Mouse (Mus musculus): Measurements from ENCODE around the gene Sertad4.

Gene Sertad4

DNA sequence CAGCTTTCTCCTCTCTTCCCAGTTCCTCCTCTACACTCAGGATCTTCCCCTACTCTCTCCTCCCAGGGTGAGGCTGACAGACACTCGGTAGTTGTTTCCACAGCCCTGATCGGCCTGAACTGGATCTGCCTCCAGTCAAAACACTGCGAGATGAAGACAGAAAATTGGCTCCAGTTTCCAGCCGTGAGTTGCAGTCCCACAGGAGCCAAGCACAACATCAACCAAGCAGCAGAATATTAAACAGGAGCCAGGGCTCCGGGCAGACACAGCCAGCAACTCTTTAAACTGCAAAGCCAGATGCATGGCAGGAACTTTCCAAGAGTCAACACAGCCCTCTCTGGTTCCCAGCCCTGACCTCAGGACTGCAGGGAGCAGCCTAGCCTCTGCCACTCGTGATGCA is 3.9 kb downstream of the Sertad4 start:
- no peak for DNase-seq (ENCODE audit: low spot score in 2 of 2)

DNA sequence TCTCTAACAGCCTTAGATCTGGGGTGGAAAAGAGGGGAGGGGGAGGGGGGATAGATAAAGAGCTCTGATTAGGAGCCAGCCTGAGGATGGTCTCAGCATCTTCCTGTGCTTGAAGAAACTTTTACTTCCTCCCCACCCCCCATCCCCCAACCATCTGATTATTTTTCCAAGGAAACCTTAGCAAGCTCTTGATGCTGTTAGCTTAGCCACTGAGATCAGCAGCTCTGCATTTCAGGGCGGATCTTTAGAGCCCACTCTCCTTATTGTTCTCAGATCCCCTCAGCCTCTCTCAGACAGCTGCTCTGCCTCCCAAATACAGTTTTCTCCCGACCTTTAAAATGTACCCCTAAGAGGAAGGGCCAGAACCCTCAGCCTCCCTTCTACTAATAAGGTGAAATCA is 4.4 kb downstream of the Sertad4 start:
- no peak for DNase-seq (ENCODE audit: low spot score in 2 of 2)

DNA sequence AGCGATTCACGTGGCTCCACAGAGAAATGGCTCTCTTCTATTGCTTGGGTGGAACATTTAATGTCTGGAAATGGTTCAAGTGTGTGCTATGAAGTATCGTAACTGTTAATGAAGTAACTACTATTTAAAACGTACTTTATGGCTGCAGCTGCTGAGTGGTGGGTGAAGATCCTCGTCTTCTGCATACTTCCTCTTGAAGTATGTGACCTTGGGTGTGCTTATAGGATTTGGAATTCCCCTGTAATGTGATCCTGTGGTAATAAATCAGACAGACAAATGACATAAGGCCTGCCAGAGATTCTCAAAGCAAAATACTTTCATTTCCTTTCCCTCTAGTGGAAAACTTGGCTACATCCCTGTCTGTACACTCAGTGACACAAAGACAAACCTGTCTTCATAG is 5.9 kb downstream of the Sertad4 start:
- no peak for DNase-seq (ENCODE audit: low spot score in 2 of 2)

DNA sequence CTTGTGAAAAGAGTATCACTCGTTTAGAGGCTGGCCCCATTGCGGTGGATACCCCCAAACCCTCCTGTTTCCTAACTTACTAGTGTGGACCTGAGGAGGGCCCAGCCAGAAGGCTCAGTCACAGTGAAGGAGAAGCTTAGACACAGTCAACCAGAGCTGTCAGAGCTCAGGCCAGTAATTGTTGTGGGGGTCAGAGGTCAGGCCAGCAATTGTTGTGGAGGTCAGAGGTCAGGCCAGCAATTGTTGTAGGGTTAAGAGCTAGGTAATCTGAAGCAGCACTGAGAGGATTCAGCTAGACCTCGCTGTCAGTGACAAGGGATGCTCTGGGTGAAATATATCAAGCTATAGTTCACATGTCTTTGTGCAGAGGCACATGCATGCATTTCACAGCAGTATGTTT is 8.3 kb downstream of the Sertad4 start:
- no peak for DNase-seq (ENCODE audit: low spot score in 2 of 2)

DNA sequence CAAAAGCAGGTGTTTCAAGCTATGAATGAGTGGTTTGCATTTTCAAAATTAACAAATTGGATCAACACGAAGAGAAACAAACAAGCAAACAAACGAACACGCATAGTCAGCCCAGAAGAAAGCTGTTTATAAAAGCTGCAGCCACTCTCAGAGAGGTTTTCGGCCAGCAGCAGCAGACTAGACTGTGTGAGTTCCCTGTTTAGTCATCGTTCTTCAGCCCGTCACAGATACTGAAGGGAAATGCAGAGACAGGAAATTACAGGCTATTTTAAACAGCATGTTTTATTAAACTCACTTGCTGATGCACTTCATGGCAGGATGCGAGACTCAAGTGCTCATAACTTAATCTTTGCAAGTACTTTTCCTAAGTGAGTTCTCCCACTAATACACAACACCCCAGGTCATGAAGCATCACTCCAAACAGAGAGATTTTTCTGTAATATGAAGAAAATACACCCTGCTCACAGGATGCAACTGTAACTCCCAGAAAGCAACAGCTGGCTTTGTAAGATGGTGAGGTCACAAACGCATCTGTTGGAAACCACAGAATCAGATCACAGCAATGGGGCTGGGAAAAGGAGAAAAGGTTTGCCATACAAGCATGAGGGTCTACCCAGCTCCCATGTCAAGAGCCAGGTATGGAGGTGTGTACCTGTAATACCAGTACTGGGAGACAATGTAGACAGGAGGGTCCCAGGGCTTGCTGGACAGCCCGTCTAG is 14.3 kb downstream of the Sertad4 start:
- peak in 1 of 2 experiments; percentile 25 for DNase-seq (ENCODE audit: low spot score in 2 of 2)

DNA sequence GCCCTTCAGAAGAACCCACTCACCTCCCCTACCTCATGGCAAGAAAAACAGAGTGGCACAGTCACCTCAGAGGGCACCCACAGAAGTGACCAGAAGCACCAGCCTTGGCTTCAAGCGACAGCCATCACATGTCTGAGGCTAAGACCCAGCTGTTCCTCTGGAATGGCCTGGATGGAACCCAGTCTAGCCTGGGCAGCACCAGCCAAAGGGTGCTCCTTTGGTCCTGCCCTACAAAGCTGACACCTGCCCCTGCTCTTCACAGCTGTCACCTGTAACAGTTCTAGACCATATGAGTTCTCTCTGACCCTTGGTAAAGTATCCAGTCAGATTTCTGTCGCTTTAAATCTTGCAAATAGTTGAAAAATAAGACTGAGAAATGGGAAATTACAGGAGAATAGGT is 14.9 kb downstream of the Sertad4 start:
- no peak for DNase-seq (ENCODE audit: low spot score in 2 of 2)

DNA sequence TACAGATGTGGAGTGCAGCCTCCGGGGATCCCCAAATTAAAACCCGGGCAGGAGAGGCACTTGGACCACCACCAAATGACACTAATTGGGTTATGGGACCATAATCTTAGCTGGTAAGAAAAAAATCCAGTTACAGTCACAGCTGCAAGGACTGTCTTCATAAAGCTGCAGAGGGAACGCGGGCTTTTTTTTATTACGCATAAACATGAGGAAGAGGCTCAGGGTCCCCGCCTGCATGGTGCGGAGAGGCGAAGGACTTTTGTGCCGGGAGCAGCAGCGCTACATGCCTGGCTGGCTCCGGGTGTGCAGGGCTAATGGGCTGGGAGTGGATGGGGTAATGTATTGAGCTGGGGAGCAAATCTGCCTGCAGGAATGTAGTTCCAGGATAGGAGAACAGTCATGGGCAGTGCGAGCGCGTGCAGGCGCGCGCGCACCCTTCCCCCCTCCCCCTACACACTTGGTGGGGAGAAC is 20.3 kb downstream of the Sertad4 start:
- DNase-seq (ENCODE audit: low spot score in 2 of 2): peak in 1 of 2 experiments; percentile 31

DNA sequence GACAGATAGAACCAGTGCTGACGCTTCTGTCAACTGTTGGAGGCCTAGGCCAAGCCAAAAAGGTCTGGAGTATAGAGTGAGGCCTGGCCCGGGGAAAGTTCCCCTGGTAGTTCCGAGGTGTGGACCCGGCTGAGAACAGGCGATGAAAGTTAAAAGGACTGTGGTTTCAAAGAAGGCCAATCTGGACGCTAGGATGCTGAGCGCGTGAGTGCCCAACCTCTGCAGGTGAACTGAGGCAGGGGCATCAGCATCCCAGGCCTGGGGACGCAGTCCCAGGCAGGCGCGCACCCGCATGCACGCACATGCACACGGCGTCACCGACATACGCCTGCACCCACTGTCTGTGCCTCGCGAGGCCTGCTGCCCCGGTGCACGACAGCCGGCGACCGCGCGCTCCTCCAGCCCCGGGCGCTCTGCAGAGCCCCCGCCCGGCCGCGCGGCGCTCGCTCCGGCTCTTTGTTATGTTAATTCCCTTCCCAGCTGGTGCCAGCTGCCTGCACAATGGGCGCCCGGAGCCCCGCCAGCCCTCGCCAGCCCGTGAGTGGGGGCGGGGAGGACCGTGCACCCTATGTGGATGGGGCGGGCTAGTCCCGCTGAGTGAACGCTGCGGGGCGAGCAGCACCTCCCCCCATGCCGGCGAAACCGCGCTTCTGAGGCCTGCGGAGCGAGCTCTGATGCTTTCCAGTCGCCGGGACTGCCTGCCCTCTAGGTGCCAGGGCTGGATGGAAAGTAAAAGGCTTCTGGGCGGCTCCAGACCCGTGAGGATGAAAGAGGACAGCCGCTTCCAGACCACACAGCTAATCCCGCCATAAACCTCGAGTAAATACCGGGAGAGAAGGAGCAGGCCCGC is 21.0 kb downstream of the Sertad4 start:
- peak; percentile 63 to 73 for DNase-seq (ENCODE audit: low spot score in 2 of 2)

DNA sequence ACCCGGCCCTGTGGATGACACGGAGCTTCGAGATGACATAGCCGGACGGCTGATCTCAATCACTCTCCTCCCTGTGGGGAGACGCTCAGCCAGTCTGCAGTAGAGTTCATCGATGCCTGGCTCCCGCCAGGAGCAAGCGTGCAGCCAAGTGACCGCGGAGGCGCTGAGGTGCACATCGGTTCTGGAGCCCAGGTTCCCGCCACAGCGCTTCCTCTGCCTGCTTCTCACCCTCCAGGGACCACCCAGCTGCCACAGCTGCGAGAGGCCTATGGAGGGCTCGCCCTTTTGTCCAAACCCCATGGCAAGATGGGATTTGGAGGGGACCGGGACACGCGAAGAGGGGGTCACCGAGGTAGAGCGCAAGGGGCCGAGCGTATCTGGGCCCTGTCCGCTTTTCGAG is 22.0 kb downstream of the Sertad4 start:
- DNase-seq (ENCODE audit: low spot score in 2 of 2): no peak

DNA sequence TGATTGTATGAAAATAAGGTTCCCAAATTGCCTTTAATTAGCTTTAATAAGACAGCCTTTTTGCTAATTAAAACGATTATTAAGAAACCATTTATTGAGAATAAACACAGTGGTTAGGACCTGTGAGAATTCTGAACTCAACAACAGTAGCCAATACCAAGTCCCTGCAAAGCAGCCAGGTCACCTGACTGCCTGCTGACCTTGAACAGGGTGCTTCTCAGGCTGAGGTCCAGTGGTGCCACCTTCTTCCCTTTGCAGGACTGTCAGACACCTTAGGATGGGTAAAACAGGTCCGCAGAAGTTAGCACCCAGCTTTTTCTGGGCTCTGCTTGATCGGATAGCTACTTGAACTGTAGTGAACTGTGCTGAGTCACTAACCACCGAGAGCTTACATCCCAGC is 22.5 kb downstream of the Sertad4 start:
- DNase-seq (ENCODE audit: low spot score in 2 of 2): no peak

DNA sequence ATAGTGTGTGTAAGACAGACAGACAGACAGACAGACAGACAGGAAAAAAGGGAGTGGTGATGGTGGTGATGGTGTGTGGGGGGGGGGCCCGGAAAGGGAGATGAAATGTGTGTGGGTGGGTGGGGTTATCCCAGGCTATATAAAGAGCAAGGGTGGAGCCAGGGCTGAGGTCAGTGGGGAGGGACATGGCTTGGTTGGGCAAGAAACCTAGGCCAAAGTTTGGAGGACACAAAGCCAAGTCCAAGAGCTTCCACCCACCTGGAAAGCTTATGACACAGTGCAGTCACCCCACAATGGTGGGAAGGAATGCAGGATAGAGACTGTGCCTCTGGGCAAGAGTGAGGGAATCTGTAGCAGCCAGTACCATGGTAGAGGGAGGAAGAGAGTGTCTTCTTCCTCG is 23.2 kb downstream of the Sertad4 start:
- no peak for DNase-seq (ENCODE audit: low spot score in 2 of 2)

DNA sequence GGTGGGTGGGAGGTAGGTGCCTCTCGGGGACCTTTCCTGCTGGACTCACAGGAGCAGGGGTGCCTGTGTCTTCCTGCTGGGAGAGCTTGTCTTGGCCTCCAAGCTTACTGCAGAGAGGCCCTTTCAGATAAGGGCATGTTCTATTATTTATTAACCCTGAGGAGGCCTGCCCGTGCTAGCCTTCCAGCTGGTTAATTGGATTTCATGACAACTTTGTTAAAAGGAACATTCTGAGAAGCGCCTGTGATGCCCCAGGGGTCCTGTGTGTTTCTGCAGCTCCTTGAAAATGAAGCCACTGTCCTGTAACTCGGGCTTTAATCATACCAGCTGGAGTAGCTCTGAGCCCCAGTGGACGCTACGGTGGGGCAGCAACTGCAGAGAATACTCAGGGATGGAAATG is 25.1 kb downstream of the Sertad4 start:
- DNase-seq (ENCODE audit: low spot score in 2 of 2): no peak

DNA sequence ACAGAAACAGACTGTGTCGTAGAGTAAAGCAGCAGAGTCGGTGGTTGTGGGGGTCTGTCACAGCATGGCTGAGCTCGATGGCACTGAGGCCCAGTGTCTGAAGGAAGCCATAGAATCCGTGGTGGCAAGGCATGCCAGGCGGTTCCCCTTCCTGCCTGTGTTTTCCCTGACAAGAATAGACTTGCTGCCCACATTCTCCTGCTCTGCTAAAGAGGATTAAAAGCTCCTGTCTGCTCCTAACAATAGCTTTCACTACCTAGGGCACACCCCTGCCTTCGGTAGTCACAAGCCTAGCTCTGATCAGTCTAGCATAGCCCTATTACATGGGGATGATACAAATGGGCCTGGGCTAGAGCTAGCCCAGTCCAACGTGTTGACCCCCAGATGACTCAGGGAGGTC is 26.6 kb downstream of the Sertad4 start:
- DNase-seq (ENCODE audit: low spot score in 2 of 2): peak in 1 of 2 experiments; percentile 54

DNA sequence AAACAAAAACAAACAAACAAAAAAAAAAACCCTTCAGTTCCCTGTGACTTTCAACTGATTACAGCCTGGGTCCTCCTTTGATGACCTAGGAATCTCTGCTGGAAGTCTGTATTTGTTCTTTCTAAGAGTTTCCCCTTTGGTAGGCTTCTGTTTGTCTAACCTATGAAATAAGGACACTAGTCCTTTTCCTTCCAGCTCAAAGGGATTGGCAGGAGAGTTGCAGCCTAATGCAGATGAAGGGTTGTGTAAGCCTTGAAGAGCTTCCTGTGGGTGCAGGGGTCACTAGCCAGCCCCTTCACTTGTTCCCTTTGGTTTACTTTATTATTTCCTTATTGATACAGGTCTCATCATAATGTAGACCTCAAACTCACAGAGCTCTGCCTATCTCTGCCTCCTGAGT is 27.6 kb downstream of the Sertad4 start:
- no peak for DNase-seq (ENCODE audit: low spot score in 2 of 2)

DNA sequence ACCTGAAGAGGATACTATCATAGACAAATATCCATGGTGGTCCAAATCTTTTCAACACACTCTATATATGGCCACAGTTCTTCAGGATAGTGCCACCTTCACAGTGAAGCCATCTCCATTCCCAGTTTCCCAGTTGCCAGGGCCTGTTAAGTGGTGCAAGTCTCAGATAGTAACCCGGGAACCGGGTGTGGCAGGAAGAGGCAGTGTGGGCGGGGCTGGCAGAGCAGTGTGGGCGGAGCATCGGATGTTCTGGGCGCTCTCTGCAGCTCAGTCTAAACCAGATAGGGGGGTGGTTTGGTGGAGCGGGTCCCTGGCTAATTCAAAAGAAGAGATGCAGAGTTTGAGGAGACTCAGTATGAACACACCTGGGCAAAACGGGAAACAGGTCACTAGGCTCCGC is 29.8 kb downstream of the Sertad4 start:
- DNase-seq (ENCODE audit: low spot score in 2 of 2): no peak

DNA sequence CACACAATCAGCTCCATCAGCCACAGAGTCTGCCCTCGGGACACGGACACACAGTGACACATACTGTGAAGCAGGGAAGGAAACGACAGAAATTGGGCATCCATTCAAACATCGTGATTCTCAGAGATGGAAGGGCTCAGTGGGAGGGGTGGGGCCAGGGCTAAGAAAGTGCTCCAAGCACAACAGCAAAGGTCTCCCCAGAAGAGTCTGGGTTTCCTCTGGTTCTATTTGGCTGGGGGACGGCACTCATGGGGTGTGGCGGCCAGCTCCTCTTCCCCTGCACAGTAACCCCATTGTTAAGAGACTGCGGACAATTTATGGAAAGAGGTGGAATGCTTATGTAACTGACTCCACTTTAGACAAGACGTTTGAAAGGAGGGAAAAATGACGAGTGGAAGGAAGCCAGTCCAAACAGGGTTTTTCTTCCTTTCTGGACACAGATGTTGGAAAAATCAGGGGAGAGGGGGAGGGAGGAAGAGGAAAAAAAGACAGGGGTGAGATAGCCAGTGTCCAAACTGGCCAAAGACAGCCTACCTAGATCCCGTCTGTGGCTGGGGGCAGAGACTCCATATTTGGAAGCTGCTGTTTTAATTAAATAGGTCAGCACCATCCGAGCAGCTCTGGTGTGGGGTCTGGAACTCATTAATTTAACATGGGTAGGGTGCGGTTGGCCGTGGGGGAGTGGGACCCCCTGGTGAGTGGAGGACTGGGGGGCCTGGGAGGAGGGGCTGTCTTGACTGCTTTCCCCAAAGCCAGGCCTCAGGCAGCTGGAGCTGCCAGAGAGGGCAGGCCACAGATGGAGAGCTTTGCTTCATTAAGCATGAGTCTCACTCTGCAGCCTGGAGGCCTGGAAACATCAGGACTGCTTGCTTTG is 32.7 kb downstream of the Sertad4 start:
- DNase-seq (ENCODE audit: low spot score in 2 of 2): no peak

DNA sequence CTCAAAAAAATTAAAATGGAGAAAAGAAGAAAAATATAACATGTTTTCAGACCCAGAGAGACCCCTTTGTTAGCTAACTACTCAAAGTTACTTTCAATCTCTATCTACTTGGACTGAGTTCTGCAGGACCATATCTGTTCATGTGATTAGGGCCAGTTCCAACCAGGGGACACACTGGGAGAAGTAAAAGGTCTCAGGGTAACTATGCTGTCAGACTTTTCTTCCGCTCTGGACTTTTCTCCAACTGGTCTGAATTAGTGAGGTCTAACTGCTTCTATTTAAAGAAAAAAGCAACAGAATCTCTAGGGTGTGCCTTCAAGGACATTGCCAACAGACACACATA is 33.3 kb downstream of the Sertad4 start:
- no peak for DNase-seq (ENCODE audit: low spot score in 2 of 2)

DNA sequence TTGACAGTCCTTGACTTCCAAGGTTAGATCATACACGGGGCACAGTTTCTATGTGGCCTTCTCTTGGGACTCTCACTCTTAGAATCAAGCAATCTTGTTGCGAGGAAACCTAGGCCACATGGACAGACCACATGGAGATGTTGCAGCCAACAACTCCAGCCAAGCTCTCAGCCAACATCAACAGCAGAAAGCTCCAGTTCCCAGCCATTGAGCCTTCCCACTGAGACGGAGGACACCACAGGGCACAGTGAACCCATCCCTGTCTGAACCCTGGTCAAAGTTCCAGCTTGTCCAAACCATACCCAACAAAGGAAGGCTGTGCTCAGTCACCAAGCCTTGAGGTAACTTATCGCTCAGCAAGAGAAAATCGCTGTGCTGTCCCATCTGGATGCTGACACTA is 37.2 kb downstream of the Sertad4 start:
- no peak for DNase-seq (ENCODE audit: low spot score in 2 of 2)

DNA sequence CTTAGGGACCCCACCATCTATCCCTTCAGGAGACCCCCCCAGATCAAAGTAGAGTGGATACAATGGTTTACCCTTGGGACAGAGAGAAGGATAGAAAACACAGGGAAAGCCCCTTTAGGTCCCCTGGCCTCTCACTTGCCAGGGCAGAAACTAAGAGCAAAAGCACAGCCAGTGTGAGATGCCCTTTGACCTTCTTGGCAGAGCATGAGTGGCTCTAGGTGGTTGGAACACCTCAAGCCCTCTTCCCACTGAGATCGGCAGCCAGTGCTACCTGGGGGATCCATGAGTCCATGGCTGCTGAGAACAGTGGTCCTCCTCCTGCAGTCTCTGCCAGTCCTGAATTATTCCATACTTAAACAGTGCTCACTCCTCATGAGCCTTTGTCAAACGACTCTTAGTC is 39.8 kb downstream of the Sertad4 start:
- no peak for DNase-seq (ENCODE audit: low spot score in 2 of 2)

DNA sequence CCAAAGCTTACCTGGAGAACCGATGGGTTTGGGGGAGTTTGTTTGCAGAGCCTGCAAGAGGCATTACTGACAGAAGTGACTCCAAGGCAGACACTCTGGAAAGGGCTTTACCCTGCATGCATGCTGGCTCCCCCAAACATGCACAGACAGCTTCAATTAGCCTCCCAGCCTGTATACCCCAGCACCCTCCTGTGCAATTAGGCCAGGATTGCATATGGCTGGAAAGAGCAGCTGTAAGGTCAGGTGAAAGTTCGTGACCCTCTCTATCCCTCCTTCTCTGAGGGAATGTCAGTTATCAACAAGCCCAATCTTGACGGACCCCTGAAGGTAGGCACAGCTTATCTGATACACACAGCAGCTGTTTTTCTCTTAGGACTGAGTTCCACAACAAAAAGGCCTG is 40.9 kb downstream of the Sertad4 start:
- no peak for DNase-seq (ENCODE audit: low spot score in 2 of 2)

DNA sequence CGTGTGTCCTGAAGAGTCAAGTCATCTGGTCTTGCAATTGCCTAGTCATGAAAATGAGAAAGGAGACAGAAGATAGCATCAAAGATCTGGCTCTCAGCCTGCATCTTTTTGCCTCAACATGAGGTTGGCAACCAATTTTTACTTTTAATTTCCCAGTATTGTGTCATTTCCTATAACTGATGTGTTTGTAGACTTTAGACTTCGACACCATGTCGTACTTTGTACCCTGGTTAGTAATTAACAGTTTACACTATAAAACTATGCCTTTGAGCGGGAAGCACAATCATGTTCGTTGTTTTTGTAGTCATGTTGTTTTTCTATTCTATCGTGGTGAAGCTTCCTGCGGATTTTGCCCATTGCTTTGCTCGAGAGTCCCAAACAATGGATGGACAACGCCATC is 42.8 kb downstream of the Sertad4 start:
- DNase-seq (ENCODE audit: low spot score in 2 of 2): no peak

DNA sequence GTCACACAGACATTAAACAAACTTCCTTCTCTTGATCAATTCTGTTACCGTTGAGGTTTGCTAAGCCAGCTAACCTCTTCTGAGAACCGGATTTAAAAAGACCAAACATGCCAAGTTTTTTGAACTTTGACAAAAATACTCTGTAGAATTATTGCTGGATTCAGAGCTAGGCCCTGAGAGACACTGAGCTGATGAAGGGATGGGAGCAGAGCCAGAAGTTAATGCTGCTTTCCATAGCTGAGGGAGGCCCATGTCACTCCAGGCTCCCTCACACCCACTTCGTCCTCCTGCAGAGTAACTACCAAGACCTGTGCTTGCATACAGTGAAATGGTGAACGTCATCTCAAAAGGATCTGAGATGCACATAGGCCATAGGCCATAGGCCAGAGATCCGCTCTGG is 43.3 kb downstream of the Sertad4 start:
- no peak for DNase-seq (ENCODE audit: low spot score in 2 of 2)

Data from right cerebral cortex, adult 2 months (tissue).